Mouse (Mus musculus) embryo, embryonic 11 days (tissue): ENCODE results near the gene Grhl1.
"Not testable (repeated sequence)": the region's sequence is repeated elsewhere in the genome, so short reads cannot be mapped to it uniquely, and the experiment has no call there.

Source experiments
- DNase-seq: peaks from one replicate; pipeline ENCODE4 v3.0.0-alpha.2; 2015

Gene Grhl1

GRCm38 (mm10) chr12:24571523-24572392 is at the start of gene Grhl1:
Gene Grhl1, plus strand, starts transcription at chr12:24572283.
- peak; percentile 96 for DNase-seq

- not testable (repeated sequence) for DNase-seq
Observed at GRCm38 (mm10) chr12:24525065-24525464, 47.0 kb upstream of the Grhl1 start.

- DNase-seq, result no peak
Observed at GRCm38 (mm10) chr12:24536390-24536789, 35.7 kb upstream of the Grhl1 start.

- no peak for DNase-seq
Observed at GRCm38 (mm10) chr12:24537201-24537600, 34.9 kb upstream of the Grhl1 start.

- DNase-seq, result no peak
Observed at GRCm38 (mm10) chr12:24537965-24538364, 34.1 kb upstream of the Grhl1 start.

GRCm38 (mm10) chr12:24541426-24542154 is 30.5 kb upstream of the Grhl1 start:
- no peak for DNase-seq

GRCm38 (mm10) chr12:24547686-24548085 is 24.4 kb upstream of the Grhl1 start:
- no peak for DNase-seq

GRCm38 (mm10) chr12:24548885-24549284 is 23.2 kb upstream of the Grhl1 start:
- no peak for DNase-seq

GRCm38 (mm10) chr12:24552531-24552930 is 19.6 kb upstream of the Grhl1 start:
- DNase-seq, result no peak

- no peak for DNase-seq
Observed at GRCm38 (mm10) chr12:24555976-24556375, 16.1 kb upstream of the Grhl1 start.

GRCm38 (mm10) chr12:24563395-24563960 is 8.6 kb upstream of the Grhl1 start:
- DNase-seq, result no peak

- DNase-seq, result no peak
Observed at GRCm38 (mm10) chr12:24565311-24565710, 6.8 kb upstream of the Grhl1 start.

- no peak for DNase-seq
Observed at GRCm38 (mm10) chr12:24567606-24568005, 4.5 kb upstream of the Grhl1 start.

- DNase-seq, result no peak
Observed at GRCm38 (mm10) chr12:24572421-24573274, 565 bp downstream of the Grhl1 start.

GRCm38 (mm10) chr12:24573275-24573580 is 1.1 kb downstream of the Grhl1 start:
- DNase-seq, result no peak

- no peak for DNase-seq
Observed at GRCm38 (mm10) chr12:24574870-24575269, 2.8 kb downstream of the Grhl1 start.

GRCm38 (mm10) chr12:24580452-24580851 is 8.4 kb downstream of the Grhl1 start:
- DNase-seq, result no peak

- no peak for DNase-seq
Observed at GRCm38 (mm10) chr12:24580996-24581683, 9.1 kb downstream of the Grhl1 start.

- DNase-seq, result no peak
Observed at GRCm38 (mm10) chr12:24583653-24584052, 11.6 kb downstream of the Grhl1 start.

- no peak for DNase-seq
Observed at GRCm38 (mm10) chr12:24584835-24585234, 12.8 kb downstream of the Grhl1 start.

GRCm38 (mm10) chr12:24586193-24586592 is 14.1 kb downstream of the Grhl1 start:
- no peak for DNase-seq

- DNase-seq, result no peak
Observed at GRCm38 (mm10) chr12:24590371-24590770, 18.3 kb downstream of the Grhl1 start.
